Mouse (Mus musculus) urinary bladder, adult 18-20 months (tissue): ENCODE data around the gene Ccdc47.

Experiments used
- DNase-seq, 2 experiments: peaks; one replicate each; pipeline ENCODE4 v3.0.0; 2022; ENCODE audit warnings: low spot score in 2 of 2, mixed read lengths in 2 of 2

Ccdc47 gene

GRCm38 (mm10) chr11:106160841-106161721 is 55.1 kb downstream of the Ccdc47 start, which contains the start of the genes Gm10840 and Limd2:
Gm10840 (plus strand) TSS chr11:106160850.
Limd2 (minus strand) TSS chr11:106160860.
- peak in 1 of 2 experiments; percentile 21 for DNase-seq

GRCm38 (mm10) chr11:106159921-106160840 is 56.0 kb downstream of the Ccdc47 start:
- DNase-seq, result peak; percentile 46 to 65

- no peak for DNase-seq
These were observed 56.8 kb downstream of the Ccdc47 start for GRCm38 (mm10) chr11:106159216-106159920.

- DNase-seq, result no peak
These were observed 57.3 kb downstream of the Ccdc47 start for GRCm38 (mm10) chr11:106158930-106159215.

GRCm38 (mm10) chr11:106158081-106158929 is 57.8 kb downstream of the Ccdc47 start:
- no peak for DNase-seq

GRCm38 (mm10) chr11:106157154-106157553 is 59.0 kb downstream of the Ccdc47 start:
- no peak for DNase-seq

- no peak for DNase-seq
These were observed 59.9 kb downstream of the Ccdc47 start for GRCm38 (mm10) chr11:106156257-106156656.

GRCm38 (mm10) chr11:106155761-106156160 is 60.4 kb downstream of the Ccdc47 start:
- DNase-seq, result no peak

GRCm38 (mm10) chr11:106154770-106155169 is 61.4 kb downstream of the Ccdc47 start:
- DNase-seq, result no peak

GRCm38 (mm10) chr11:106154091-106154490 is 62.1 kb downstream of the Ccdc47 start:
- DNase-seq, result no peak

GRCm38 (mm10) chr11:106152132-106152531 is 64.0 kb downstream of the Ccdc47 start:
- DNase-seq, result no peak

GRCm38 (mm10) chr11:106151219-106151618 is 64.9 kb downstream of the Ccdc47 start:
- DNase-seq, result no peak
